Mouse (Mus musculus): ENCODE results near the gene Kndc1. TPM values are rescaled to one million over a fixed set of nuclear protein-coding genes. Genes with fewer than 3 reads are reported as not detected.
A peak's percentile ranks its signal among the peaks of the same experiment; 100 is the strongest.

Kndc1 gene
- polyA plus RNA-seq, 1 experiment from 2014 or later, result 0.23 TPM

- Histone ChIP-seq H3K4me1 (replicated peaks; ENCODE audit: control insufficient read depth, insufficient read depth, low read length) (no peaks in the 10 kb centered on the region), H3K36me3 (ENCODE audit: control insufficient read depth, insufficient read depth) (no peaks in the 10 kb centered on the region), H3K9me3 (ENCODE audit: control insufficient read depth) (no peaks in the 10 kb centered on the region), H3K27ac (ENCODE audit: low read depth, low read length) (no peak overlapping the region), H3K4me3 (ENCODE audit: low read depth, low read length) (no peak overlapping the region), H3K4me2 (replicated peaks; ENCODE audit: low read depth) (no peak overlapping the region), H3K27me3 (replicated peaks; ENCODE audit: control insufficient read depth, insufficient read depth, low read length) (no peaks in the 10 kb centered on the region), H3K9ac (ENCODE audit: low read depth, low read length) (no peak overlapping the region)
- TF ChIP-seq CTCF (IDR thresholded peaks at IDR 0.05; ENCODE audit: low read depth), result no peak
- ATAC-seq, result no peak
- 60% methylated on average over 6 of the region's 6 CpGs for WGBS
Measured at GRCm38 (mm10) chr7:139971436-139971835, 76.9 kb downstream of the Kndc1 start.

DNA sequence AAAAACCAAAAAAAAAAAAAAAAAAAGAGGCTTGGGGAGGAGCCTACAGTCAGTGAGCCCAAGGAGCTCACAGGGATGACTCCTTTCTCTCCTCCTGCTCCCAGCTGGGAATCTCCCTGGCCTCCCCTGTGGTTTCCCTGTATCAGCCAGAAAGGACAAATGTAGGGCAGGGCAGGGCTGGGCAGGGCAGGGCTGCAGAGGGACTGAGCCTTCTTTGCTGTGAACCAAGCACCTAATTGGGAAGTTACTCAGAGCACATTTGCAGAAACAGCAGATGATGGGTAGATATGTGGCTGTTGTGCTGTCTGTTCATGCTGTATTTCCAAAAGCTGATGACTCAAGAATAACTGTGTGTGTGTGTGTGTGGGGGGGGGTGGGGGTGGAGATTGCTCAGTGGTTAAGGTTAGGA lies 78.4 kb downstream of the Kndc1 start:
- H3K36me3 ChIP-seq (ENCODE audit: control insufficient read depth, insufficient read depth), result no peaks in the 10 kb centered on the region
- H3K27ac ChIP-seq (ENCODE audit: low read depth, low read length), result no peak overlapping the region
- H3K27me3 ChIP-seq (replicated peaks; ENCODE audit: control insufficient read depth, insufficient read depth, low read length), result no peaks in the 10 kb centered on the region
- no peaks in the 10 kb centered on the region for H3K4me1 ChIP-seq (replicated peaks; ENCODE audit: control insufficient read depth, insufficient read depth, low read length)
- H3K4me3 ChIP-seq (ENCODE audit: low read depth, low read length), result no peak overlapping the region
- H3K4me2 ChIP-seq (replicated peaks; ENCODE audit: low read depth), result no peak overlapping the region
- ATAC-seq, result no peak
- TF ChIP-seq CTCF (IDR thresholded peaks at IDR 0.05; ENCODE audit: low read depth), result no peak
- no peak overlapping the region for H3K9ac ChIP-seq (ENCODE audit: low read depth, low read length)
- no peaks in the 10 kb centered on the region for H3K9me3 ChIP-seq (ENCODE audit: control insufficient read depth)

- H3K4me3 ChIP-seq (ENCODE audit: low read depth, low read length), result no peak overlapping the region
- H3K9me3 ChIP-seq (ENCODE audit: control insufficient read depth), result no peaks in the 10 kb centered on the region
- H3K9ac ChIP-seq (ENCODE audit: low read depth, low read length), result no peak overlapping the region
- 85% methylated on average over 10 of the region's 10 CpGs for WGBS
- ATAC-seq, result no peak
- H3K36me3 ChIP-seq (ENCODE audit: control insufficient read depth, insufficient read depth), result no peaks in the 10 kb centered on the region
- peaks cover 6% of the 10 kb centered on the region; the same call in 1 of the 2 replicates for H3K4me1 ChIP-seq (replicated peaks; ENCODE audit: control insufficient read depth, insufficient read depth, low read length)
- no peak for TF ChIP-seq CTCF (IDR thresholded peaks at IDR 0.05; ENCODE audit: low read depth)
- H3K4me2 ChIP-seq (replicated peaks; ENCODE audit: low read depth), result no peak overlapping the region
- H3K27ac ChIP-seq (ENCODE audit: low read depth, low read length), result no peak overlapping the region
- H3K27me3 ChIP-seq (replicated peaks; ENCODE audit: control insufficient read depth, insufficient read depth, low read length), result no peaks in the 10 kb centered on the region
Measured at GRCm38 (mm10) chr7:139974307-139974706, 79.8 kb downstream of the Kndc1 start.

DNA sequence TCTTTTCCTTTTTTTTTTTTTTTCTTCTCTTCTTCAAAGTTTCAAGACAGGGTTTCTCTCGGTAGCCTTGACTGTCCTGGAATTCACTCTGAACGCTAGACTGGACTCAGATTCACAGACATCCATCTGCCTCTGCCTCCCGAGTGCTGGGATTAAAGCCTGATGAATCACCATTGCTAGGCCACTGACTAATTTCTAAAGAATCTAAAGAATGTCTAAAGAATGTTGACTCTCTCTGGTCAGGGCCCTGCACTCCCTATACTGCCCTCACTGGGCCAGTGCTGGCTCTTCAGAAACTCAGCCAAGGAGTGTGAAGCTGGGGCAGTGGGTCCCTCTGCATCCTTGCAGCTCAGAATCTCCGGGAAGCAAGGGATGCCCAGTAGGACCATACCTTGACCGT lies 81.0 kb downstream of the Kndc1 start:
- H3K9me3 ChIP-seq (ENCODE audit: control insufficient read depth), result no peaks in the 10 kb centered on the region
- TF ChIP-seq CTCF (IDR thresholded peaks at IDR 0.05; ENCODE audit: low read depth), result no peak
- 54% methylated on average over 5 of the region's 5 CpGs for WGBS
- no peak overlapping the region for H3K4me3 ChIP-seq (ENCODE audit: low read depth, low read length)
- H3K4me1 ChIP-seq (replicated peaks; ENCODE audit: control insufficient read depth, insufficient read depth, low read length), result peaks cover 6% of the 10 kb centered on the region; the same call in 1 of the 2 replicates
- H3K27me3 ChIP-seq (replicated peaks; ENCODE audit: control insufficient read depth, insufficient read depth, low read length), result no peaks in the 10 kb centered on the region
- H3K4me2 ChIP-seq (replicated peaks; ENCODE audit: low read depth), result no peak overlapping the region
- H3K9ac ChIP-seq (ENCODE audit: low read depth, low read length), result no peak overlapping the region
- H3K36me3 ChIP-seq (ENCODE audit: control insufficient read depth, insufficient read depth), result no peaks in the 10 kb centered on the region
- H3K27ac ChIP-seq (ENCODE audit: low read depth, low read length), result no peak overlapping the region
- ATAC-seq, result no peak

- no peaks in the 10 kb centered on the region for H3K36me3 ChIP-seq (ENCODE audit: control insufficient read depth, insufficient read depth)
- no peaks in the 10 kb centered on the region for H3K27me3 ChIP-seq (replicated peaks; ENCODE audit: control insufficient read depth, insufficient read depth, low read length)
- H3K9ac ChIP-seq (ENCODE audit: low read depth, low read length), result no peak within 1 kb of the TSS
- 5% methylated on average over 32 of the region's 32 CpGs for WGBS
- peaks cover 6% of the 10 kb centered on the region; the same call in 1 of the 2 replicates for H3K4me1 ChIP-seq (replicated peaks; ENCODE audit: control insufficient read depth, insufficient read depth, low read length)
- no peak within 1 kb of the TSS for H3K27ac ChIP-seq (ENCODE audit: low read depth, low read length)
- peak; percentile 85 for ATAC-seq
- no peak for TF ChIP-seq CTCF (IDR thresholded peaks at IDR 0.05; ENCODE audit: low read depth)
- H3K9me3 ChIP-seq (ENCODE audit: control insufficient read depth), result no peaks in the 10 kb centered on the region
- peak within 1 kb of the TSS; percentile 87 for H3K4me2 ChIP-seq (replicated peaks; ENCODE audit: low read depth)
- H3K4me3 ChIP-seq (ENCODE audit: low read depth, low read length), result peak within 1 kb of the TSS; percentile 46
Measured at GRCm38 (mm10) chr7:139978278-139978892, 83.9 kb downstream of the Kndc1 start, which contains the start of gene 6430531B16Rik. 6430531B16Rik (minus strand) TSS chr7:139978755.

- Histone ChIP-seq H3K4me1 (replicated peaks; ENCODE audit: control insufficient read depth, insufficient read depth, low read length) (peaks cover 6% of the 10 kb centered on the region; the same call in 1 of the 2 replicates), H3K9me3 (ENCODE audit: control insufficient read depth) (no peaks in the 10 kb centered on the region), H3K36me3 (ENCODE audit: control insufficient read depth, insufficient read depth) (no peaks in the 10 kb centered on the region), H3K4me3 (ENCODE audit: low read depth, low read length) (peak overlapping the region; percentile 46), H3K9ac (ENCODE audit: low read depth, low read length) (no peak overlapping the region), H3K27me3 (replicated peaks; ENCODE audit: control insufficient read depth, insufficient read depth, low read length) (no peaks in the 10 kb centered on the region), H3K4me2 (replicated peaks; ENCODE audit: low read depth) (peak overlapping the region; percentile 87), H3K27ac (ENCODE audit: low read depth, low read length) (no peak overlapping the region)
- 34% methylated on average over 13 of the region's 13 CpGs for WGBS
- TF ChIP-seq CTCF (IDR thresholded peaks at IDR 0.05; ENCODE audit: low read depth), result no peak
- ATAC-seq, result no peak
Measured at GRCm38 (mm10) chr7:139979011-139979719, 84.7 kb downstream of the Kndc1 start.
